Mouse (Mus musculus) myocyte (in vitro differentiated cells): ENCODE results near the gene Gm27021. TPM values are rescaled to one million over a fixed set of nuclear protein-coding genes. Genes with fewer than 3 reads are reported as not detected.
A peak's percentile ranks its signal among the peaks of the same experiment; 100 is the strongest.

Experiments
- H3K27me3 ChIP-seq: one replicate; pipeline ENCODE4 v1.6.1; 2011; ENCODE audit not compliant: control insufficient read depth, insufficient read depth, insufficient read length
- H3K36me3 ChIP-seq: one replicate; pipeline ENCODE4 v1.6.1; 2011; ENCODE audit not compliant: control insufficient read depth, insufficient read depth
- H3K4me2 ChIP-seq: one replicate; pipeline ENCODE4 v1.6.1; 2011; ENCODE audit warnings: low read depth, control low read depth
- H3K4me3 ChIP-seq: one replicate; pipeline ENCODE4 v1.5.1; 2011; ENCODE audit warnings: mild to moderate bottlenecking, control low read depth, moderate library complexity
- H3K79me2 ChIP-seq: one replicate; pipeline ENCODE4 v1.6.1; 2011; ENCODE audit not compliant: control insufficient read depth, insufficient read depth
- H3ac ChIP-seq: one replicate; pipeline ENCODE4 v1.6.1; 2011; ENCODE audit not compliant: control insufficient read depth, insufficient read length
- CEBPB ChIP-seq: IDR thresholded peaks from 2 replicates; pipeline ENCODE4 v1.6.1; 2011; ENCODE audit warnings: mild to moderate bottlenecking, moderate library complexity; ENCODE audit not compliant: poor library complexity, insufficient read depth, severe bottlenecking
- E2F4 ChIP-seq: IDR thresholded peaks from one replicate; pipeline ENCODE4 v1.6.1; 2011; ENCODE audit warnings: mild to moderate bottlenecking, control low read depth, moderate library complexity; ENCODE audit not compliant: insufficient read depth
- MAX ChIP-seq: IDR thresholded peaks from one replicate; pipeline ENCODE4 v1.6.1; 2011; ENCODE audit warnings: low read depth, mild to moderate bottlenecking, control low read depth
- MYOD1 ChIP-seq, 3 experiments: IDR thresholded peaks; one replicate each; pipeline ENCODE4 v1.6.1; 2011; ENCODE audit warnings: control low read depth in 2 of 3, low read depth in 2 of 3, mild to moderate bottlenecking in 2 of 3, moderate library complexity in 1 of 3; ENCODE audit not compliant: insufficient read length in 2 of 3, control insufficient read depth in 1 of 3
- MYOG ChIP-seq, 3 experiments: IDR thresholded peaks; one replicate each; pipeline ENCODE4 v1.6.1; 2011; ENCODE audit warnings: control low read depth in 2 of 3, low read depth in 2 of 3, mild to moderate bottlenecking in 2 of 3; ENCODE audit not compliant: insufficient read length in 2 of 3, control insufficient read depth in 1 of 3, insufficient read depth in 1 of 3
- POLR2A ChIP-seq: IDR thresholded peaks from one replicate; pipeline ENCODE4 v1.6.1; 2011; ENCODE audit warnings: low read depth, mild to moderate bottlenecking, control low read depth, moderate library complexity; ENCODE audit not compliant: insufficient read length
- POLR2AphosphoS2 ChIP-seq: IDR thresholded peaks from one replicate; pipeline ENCODE4 v1.6.1; 2011; ENCODE audit warnings: low read depth, control low read depth; ENCODE audit not compliant: insufficient read length
- REST ChIP-seq: IDR thresholded peaks from one replicate; pipeline ENCODE4 v1.6.1; 2011; ENCODE audit warnings: mild to moderate bottlenecking, control low read depth, moderate library complexity; ENCODE audit not compliant: insufficient read depth, insufficient read length
- SRF ChIP-seq: IDR thresholded peaks from one replicate; pipeline ENCODE4 v1.6.1; 2011; ENCODE audit warnings: low read depth; ENCODE audit not compliant: control insufficient read depth, insufficient read length
- TCF12 ChIP-seq: IDR thresholded peaks from one replicate; pipeline ENCODE4 v1.6.1; 2011; ENCODE audit warnings: mild to moderate bottlenecking, control low read depth; ENCODE audit not compliant: poor library complexity, insufficient read depth, severe bottlenecking
- TCF3 ChIP-seq: IDR thresholded peaks from one replicate; pipeline ENCODE4 v1.6.1; 2011; ENCODE audit warnings: low read depth, control low read depth; ENCODE audit not compliant: insufficient read length
- USF1 ChIP-seq: IDR thresholded peaks from one replicate; pipeline ENCODE4 v1.6.1; 2011; ENCODE audit warnings: low read depth, mild to moderate bottlenecking, control low read depth, moderate library complexity
- polyA plus RNA-seq: library from polyadenylated mRNA; unstranded; fragments of >200 nt; fragmentation: generic; extraction: Trizol; gene quantifications from one replicate; pipeline ENCODE4 v1.2.1, GENCODE M21; 2012; ENCODE audit warnings: missing spikeins

The Gm27021 gene
- polyA plus RNA-seq, 1 experiment, result 1.9 TPM

- Histone ChIP-seq H3K4me2 (no peak overlapping the region), H3ac (no peak overlapping the region), H3K27me3 (no peaks in the 10 kb centered on the region), H3K79me2 (no peaks in the 10 kb centered on the region), H3K36me3 (no peaks in the 10 kb centered on the region), H3K4me3 (no peak overlapping the region)
- TF ChIP-seq POLR2A (no peak), TCF3 (no peak), SRF (no peak), MYOD1 (IDR thresholded peaks at IDR 0.05; ENCODE audit: control insufficient read depth in 1 of 3, insufficient read length in 2 of 3, low read depth in 2 of 3) (no peak), TCF12 (no peak), USF1 (no peak)
These were observed 99.6 kb downstream of the Gm27021 start for GRCm38 (mm10) chr8:120568164-120568798.

DNA sequence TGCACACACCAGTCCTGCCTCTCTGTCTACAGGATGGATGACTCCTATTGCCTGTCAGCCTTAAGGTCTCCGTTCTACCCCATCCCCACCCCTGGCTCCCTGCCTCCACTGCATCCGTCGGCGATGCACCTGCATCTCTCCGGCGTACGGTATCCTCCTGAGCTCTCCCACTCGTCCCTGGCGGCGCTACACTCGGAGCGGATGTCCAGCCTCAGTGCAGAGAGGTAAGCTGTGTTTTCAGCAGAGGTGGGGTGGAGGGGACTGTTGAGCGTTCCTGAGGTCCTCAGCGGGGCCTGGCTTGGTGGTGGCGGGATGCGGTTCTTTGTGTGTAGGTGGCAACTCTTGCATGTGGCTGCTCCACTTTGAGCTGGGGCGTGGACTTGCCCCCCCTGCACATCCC is 100.1 kb downstream of the Gm27021 start:
- TF ChIP-seq POLR2AphosphoS2 (no peak), E2F4 (no peak), USF1 (no peak), MYOD1 (IDR thresholded peaks at IDR 0.05; ENCODE audit: control insufficient read depth in 1 of 3, insufficient read length in 2 of 3, low read depth in 2 of 3) (no peak), TCF12 (no peak), MYOG (IDR thresholded peaks at IDR 0.05; ENCODE audit: control insufficient read depth in 1 of 3, insufficient read depth in 1 of 3, insufficient read length in 2 of 3, low read depth in 2 of 3) (no peak), CEBPB (no peak), SRF (no peak), POLR2A (no peak), TCF3 (no peak), MAX (no peak), REST (no peak)
- H3K79me2 ChIP-seq, result no peaks in the 10 kb centered on the region
- H3ac ChIP-seq, result no peak overlapping the region
- H3K4me2 ChIP-seq, result no peak overlapping the region
- H3K27me3 ChIP-seq, result no peaks in the 10 kb centered on the region
- no peaks in the 10 kb centered on the region for H3K36me3 ChIP-seq
- no peak overlapping the region for H3K4me3 ChIP-seq

DNA sequence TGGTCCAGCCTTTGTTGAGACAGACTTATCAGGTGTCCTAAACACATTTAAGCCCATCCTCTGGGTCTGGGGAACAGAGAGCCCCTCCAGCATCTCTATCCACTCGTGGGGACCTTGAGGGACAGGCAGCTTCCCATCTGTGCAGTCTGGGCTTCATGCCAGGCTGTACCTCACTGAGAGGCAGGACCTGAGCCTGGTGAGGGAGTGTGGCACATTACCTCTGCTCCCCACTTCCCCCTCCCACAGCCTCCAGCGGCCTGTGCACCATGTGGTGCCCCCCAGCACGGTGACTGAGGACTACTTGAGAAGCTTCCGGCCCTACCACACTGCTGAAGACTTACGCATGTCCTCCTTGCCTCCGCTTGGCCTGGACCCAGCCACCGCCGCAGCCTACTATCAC is 101.2 kb downstream of the Gm27021 start:
- Histone ChIP-seq H3K36me3 (no peaks in the 10 kb centered on the region), H3K4me2 (no peak overlapping the region), H3K27me3 (no peaks in the 10 kb centered on the region), H3ac (no peak overlapping the region), H3K79me2 (no peaks in the 10 kb centered on the region), H3K4me3 (no peak overlapping the region)
- TF ChIP-seq SRF (no peak), POLR2A (no peak), E2F4 (no peak), CEBPB (no peak), MYOG (IDR thresholded peaks at IDR 0.05; ENCODE audit: control insufficient read depth in 1 of 3, insufficient read depth in 1 of 3, insufficient read length in 2 of 3, low read depth in 2 of 3) (no peak), REST (no peak), TCF12 (no peak), USF1 (no peak), POLR2AphosphoS2 (no peak)

DNA sequence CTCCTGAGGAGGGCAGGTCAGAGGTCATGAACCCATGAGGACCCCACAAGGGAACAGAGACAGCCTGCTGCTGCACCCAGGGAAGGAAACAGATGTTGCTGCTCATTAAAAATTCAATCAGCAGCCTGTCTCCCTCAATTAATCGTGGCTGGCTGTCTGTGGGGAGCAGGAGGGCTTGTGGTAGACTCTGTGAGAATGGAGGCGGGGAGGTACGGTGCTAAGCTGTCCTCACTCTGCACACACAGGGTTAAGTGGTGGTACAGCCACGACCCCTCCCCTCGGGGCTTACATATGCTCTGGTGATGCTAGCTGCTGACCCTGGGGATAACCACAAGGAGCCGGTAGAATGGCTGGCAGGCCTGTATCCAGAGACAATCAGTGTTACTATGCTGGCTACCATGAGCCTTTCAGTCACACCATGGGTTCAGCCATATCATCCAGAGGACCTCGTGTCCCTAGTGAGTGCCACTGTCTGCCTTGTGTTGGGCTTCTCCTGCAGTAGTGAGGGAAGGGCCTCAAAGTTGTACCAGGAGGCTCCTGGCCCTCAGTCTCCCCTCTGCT is 102.6 kb downstream of the Gm27021 start:
- H3K36me3 ChIP-seq, result no peaks in the 10 kb centered on the region
- H3K79me2 ChIP-seq, result peaks cover 5% of the 10 kb centered on the region

More for the DNA sequence above, 102.6 kb downstream of the Gm27021 start:
- Histone ChIP-seq H3K27me3 (no peaks in the 10 kb centered on the region), H3ac (no peak overlapping the region), H3K4me3 (no peak overlapping the region), H3K4me2 (peak overlapping the region; percentile 77)
- TF ChIP-seq MYOG (IDR thresholded peaks at IDR 0.05; ENCODE audit: control insufficient read depth in 1 of 3, insufficient read depth in 1 of 3, insufficient read length in 2 of 3, low read depth in 2 of 3) (no peak), TCF12 (no peak), CEBPB (no peak), USF1 (no peak), POLR2A (no peak), MAX (no peak), E2F4 (no peak), SRF (no peak), MYOD1 (IDR thresholded peaks at IDR 0.05; ENCODE audit: control insufficient read depth in 1 of 3, insufficient read length in 2 of 3, low read depth in 2 of 3) (no peak), REST (no peak), POLR2AphosphoS2 (no peak), TCF3 (no peak)
